Mouse (Mus musculus) midbrain, embryonic 11.5 days (tissue): Measurements from ENCODE around the gene Scube3. TPM values are rescaled to one million over a fixed set of nuclear protein-coding genes. Genes with fewer than 3 reads are reported as not detected.

Experiments
- ATAC-seq: fragments of 200-750 bp; cut with Nextera tagmentation; 2 replicates; pipeline ENCODE4 v1.8.0; 2017; ENCODE audit warnings: moderate TSS enrichment, moderate library complexity; ENCODE audit not compliant: low FRiP score
- DNase-seq: peaks from one replicate; pipeline ENCODE4 v3.0.0; 2015; ENCODE audit warnings: low spot score; ENCODE audit errors: missing footprints
- H3K27ac ChIP-seq: fragments of 300-500 bp; sonication (generic); 2 replicates; pipeline ENCODE4 v1.5.1; 2014; ENCODE audit warnings: low read depth, low read length
- H3K27me3 ChIP-seq: fragments of 300-500 bp; sonication (generic); 2 replicates; pipeline ENCODE4 v1.6.1; 2014; ENCODE audit warnings: mild to moderate bottlenecking, low read length, moderate library complexity, mixed read lengths; ENCODE audit not compliant: control insufficient read depth, insufficient read depth
- H3K36me3 ChIP-seq: fragments of 300-500 bp; sonication (generic); 2 replicates; pipeline ENCODE4 v1.6.1; 2014; ENCODE audit warnings: mild to moderate bottlenecking, low read length, moderate library complexity, mixed read lengths; ENCODE audit not compliant: control insufficient read depth, insufficient read depth
- H3K4me1 ChIP-seq: fragments of 300-500 bp; sonication (generic); 2 replicates; pipeline ENCODE4 v1.6.1; 2014; ENCODE audit warnings: low read length; ENCODE audit not compliant: control insufficient read depth, insufficient read depth
- H3K4me2 ChIP-seq: fragments of 300-500 bp; sonication (generic); 2 replicates; pipeline ENCODE4 v1.6.1; 2014; ENCODE audit warnings: mild to moderate bottlenecking, moderate library complexity
- H3K4me3 ChIP-seq: fragments of 300-500 bp; sonication (generic); 2 replicates; pipeline ENCODE4 v1.5.1; 2014; ENCODE audit warnings: low read depth, low read length
- H3K9ac ChIP-seq: fragments of 300-500 bp; sonication (generic); 2 replicates; pipeline ENCODE4 v1.6.1; 2014; ENCODE audit warnings: low read length
- H3K9me3 ChIP-seq: fragments of 300-500 bp; sonication (generic); 2 replicates; pipeline ENCODE4 v1.6.1; 2016; ENCODE audit warnings: low read length; ENCODE audit not compliant: control insufficient read depth
- WGBS: fragments of 180-500 bp; shearing (Covaris S2); extraction: QIAGEN DNeasy Blood & Tissue Kit; methylation state at CpG from one replicate; pipeline ENCODE4 v1.1.7; 2014; 5-methylcytosine and 5-hydroxymethylcytosine counted together
- polyA plus RNA-seq: library from polyadenylated mRNA; unstranded; fragments of >200 nt; fragmentation: Nextera tagmentation; extraction: Ambion mirVana; gene quantifications from 2 replicates; pipeline ENCODE4 v1.2.1, GENCODE M21; 2014

Gene Scube3
- polyA plus RNA-seq, 1 experiment from 2014 or later = 10.2 TPM

DNA sequence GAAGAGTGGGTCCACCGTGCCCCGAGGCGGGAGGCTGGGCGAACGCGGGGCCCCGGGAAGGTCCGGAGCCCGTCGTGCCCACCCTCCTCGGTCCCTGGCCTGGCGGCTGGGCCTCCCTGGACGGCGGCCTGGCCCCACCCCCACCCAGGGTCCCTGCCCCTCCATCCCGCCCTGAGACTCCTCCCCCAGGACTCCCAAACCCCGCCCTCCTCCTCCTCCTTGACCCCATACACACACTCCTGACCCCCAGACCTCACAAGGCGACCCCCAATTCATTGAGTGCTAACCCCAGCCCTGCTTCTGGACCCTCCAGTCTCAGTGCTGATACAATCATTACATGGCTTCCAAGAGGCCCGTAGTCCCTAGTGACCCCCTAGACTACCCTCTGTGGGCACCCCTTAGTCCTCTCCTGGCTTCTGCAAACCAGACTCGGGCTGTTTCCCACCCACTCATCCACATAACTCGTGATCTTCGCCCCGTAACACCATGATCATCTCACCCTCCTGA, 35.7 kb downstream of the Scube3 start:
- no peaks in the 10 kb centered on the region for H3K27me3 ChIP-seq
- DNase-seq = no peak
- peak overlapping the region; percentile 81 for H3K4me3 ChIP-seq
- H3K4me1 ChIP-seq = peaks cover 23% of the 10 kb centered on the region
- H3K9me3 ChIP-seq = no peaks in the 10 kb centered on the region
- peak overlapping the region; percentile 74 for H3K4me2 ChIP-seq
- H3K36me3 ChIP-seq = no peaks in the 10 kb centered on the region
- 8% methylated on average over 22 of the region's 22 CpGs for WGBS
- H3K9ac ChIP-seq = peak overlapping the region; percentile 95
- peak overlapping the region; percentile 91 for H3K27ac ChIP-seq
- ATAC-seq = peak; percentile 82

DNA sequence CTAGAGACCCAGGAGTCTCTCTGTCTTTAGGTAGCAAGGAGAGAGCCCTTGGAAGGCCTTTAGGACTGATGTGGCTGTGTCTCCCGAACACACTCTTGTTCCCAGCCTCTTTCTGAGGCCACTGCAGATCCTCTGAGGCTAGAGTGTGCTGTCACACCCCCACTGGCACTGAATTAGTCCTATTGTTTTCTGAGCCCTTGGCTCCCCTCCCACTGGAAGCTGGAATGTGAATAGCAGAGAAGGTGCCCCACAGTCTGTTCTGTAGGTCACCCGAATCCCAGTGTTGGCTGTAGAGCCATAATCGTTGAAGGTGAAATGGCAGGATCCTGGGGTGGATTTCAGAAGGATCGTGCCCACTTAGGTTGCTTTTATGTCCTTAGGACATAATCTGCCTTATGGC, 38.4 kb downstream of the Scube3 start:
- no peak overlapping the region for H3K27ac ChIP-seq
- H3K9ac ChIP-seq = no peak overlapping the region
- peaks cover 20% of the 10 kb centered on the region for H3K4me1 ChIP-seq

DNA sequence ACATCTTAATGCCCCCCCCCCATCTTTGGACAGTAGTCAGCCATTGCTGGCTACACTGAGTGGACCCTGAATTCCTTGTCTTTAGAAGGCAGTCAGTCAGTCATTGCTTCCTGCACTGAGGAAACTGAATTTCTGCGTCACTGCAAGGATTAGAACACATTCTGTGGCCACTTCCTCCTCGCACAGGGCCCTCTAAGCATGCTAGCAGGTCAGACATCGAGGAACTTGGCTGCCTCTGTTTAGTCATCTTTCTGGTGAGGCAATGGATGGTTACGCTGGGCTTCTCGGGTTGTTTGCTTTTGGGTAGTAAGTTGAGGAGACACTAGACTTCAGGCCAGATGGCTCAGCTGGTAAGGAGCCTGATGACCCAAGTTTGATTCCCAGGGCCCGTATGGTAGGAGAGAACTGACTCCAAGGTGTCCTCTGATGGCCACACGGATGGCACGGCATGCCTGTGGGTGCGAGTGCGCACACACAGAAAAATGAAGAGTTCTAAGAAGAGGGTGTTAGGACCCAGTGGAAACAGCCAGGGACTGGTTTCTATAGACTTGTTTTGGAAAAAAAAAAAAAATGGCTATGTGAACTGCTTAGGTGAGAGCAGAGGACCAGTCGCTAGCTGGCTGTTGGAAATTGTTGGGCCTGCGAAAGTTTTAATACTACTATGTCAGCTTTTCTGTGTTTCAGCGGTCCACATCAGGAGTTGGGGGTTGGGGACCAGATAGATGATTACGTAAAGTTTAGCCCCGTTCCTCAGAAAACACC, 39.0 kb downstream of the Scube3 start:
- H3K9ac ChIP-seq = no peak overlapping the region
- WGBS = 85% methylated on average over 15 of the region's 15 CpGs
- H3K36me3 ChIP-seq = no peaks in the 10 kb centered on the region
- ATAC-seq (no peak), DNase-seq (no peak)
- no peak overlapping the region for H3K27ac ChIP-seq
- peaks cover 20% of the 10 kb centered on the region for H3K4me1 ChIP-seq
- no peak overlapping the region for H3K4me3 ChIP-seq
- no peaks in the 10 kb centered on the region for H3K9me3 ChIP-seq
- no peak overlapping the region for H3K4me2 ChIP-seq
- no peaks in the 10 kb centered on the region for H3K27me3 ChIP-seq

More for the DNA sequence above, 38.4 kb downstream of the Scube3 start:
- H3K36me3 ChIP-seq = no peaks in the 10 kb centered on the region
- 50% methylated on average over 4 of the region's 4 CpGs for WGBS
- no peaks in the 10 kb centered on the region for H3K27me3 ChIP-seq
- H3K4me2 ChIP-seq = no peak overlapping the region
- no peaks in the 10 kb centered on the region for H3K9me3 ChIP-seq
- no peak overlapping the region for H3K4me3 ChIP-seq
- no peak for ATAC-seq
- DNase-seq = no peak

DNA sequence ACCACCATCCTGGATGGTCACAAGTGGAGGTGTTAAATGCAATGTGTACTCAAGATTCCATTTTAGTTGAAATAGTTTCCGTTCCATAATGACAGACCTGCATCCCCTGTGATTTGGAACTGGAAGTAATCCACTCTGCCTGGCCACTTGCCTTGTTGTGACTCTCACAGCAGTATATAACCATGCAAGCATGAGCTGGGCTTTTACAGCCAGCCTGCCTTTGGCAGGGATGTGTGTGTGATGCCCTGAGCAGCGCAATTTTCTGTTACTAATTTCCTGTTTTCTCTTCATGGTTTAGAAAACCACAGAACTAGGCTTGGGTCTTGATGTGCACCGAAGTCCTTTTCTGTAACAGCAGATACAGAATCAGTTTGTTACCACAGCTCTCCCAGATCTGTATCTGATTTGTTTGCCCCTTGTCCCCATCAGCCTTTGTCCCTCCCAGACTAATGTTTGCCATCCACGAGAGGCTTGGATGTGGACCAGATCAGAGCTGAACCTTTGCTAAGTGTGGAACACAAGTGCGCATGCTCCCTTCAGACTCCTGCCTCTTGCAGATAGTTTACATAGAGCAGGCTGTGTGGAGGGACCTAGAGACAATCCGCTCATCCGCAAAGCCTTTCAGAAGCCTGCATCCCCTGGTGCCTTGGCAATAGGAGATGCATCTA, 43.2 kb downstream of the Scube3 start:
- ATAC-seq = no peak
- H3K9me3 ChIP-seq = no peaks in the 10 kb centered on the region
- no peak overlapping the region for H3K9ac ChIP-seq
- no peak overlapping the region for H3K4me3 ChIP-seq
- no peak for DNase-seq
- no peaks in the 10 kb centered on the region for H3K27me3 ChIP-seq
- no peak overlapping the region for H3K4me2 ChIP-seq
- H3K36me3 ChIP-seq = no peaks in the 10 kb centered on the region
- WGBS = 91% methylated on average over 7 of the region's 7 CpGs
- H3K27ac ChIP-seq = no peak overlapping the region
- H3K4me1 ChIP-seq = 0 out of 2 replicates have a peak, but pooled peaks cover 5% of the 10 kb centered on the region

DNA sequence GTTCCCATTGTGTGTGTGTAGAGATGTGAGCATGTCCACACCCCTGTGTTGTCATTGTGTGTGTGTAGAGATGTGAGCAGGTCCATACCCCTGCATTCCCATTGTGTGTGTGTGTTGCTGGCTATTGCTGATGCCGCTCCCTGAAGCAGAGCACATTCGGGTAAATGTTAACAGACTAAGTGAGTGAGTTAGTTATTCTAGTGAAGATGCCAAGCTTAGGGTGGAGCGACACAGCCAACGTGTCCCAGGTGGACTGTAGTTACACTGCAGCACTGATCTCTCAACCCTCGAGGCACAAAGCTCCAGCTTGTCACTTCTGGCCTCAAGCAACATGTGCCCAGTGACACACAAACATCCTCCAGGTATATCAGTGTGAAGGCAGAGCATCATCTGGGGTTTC, 46.4 kb downstream of the Scube3 start:
- no peak for DNase-seq
- no peak for ATAC-seq

DNA sequence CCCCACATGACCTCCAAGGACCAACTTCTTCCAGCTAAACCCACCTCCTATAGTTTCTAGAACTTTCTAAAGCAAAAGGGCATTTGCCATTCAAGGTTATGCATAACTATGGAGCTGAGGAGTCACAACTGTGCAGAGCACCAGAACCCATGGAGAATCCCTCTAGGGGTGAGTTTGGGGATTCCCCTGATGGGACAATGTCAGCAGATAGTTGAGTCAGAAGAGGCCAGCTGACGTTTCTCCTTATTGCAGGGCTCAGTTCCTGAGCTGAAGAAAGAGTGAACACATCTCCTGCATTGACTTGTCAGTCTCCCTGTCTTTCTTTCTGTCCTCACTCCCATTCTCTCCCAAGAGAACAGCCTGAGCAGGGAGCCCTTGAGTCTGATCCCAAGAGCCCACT, 50.8 kb downstream of the Scube3 start:
- no peak for DNase-seq
- peaks cover 6% of the 10 kb centered on the region; the same call in 1 of the 2 replicates for H3K36me3 ChIP-seq
- 64% methylated on average over 1 of the region's 1 CpGs for WGBS

More for the DNA sequence above, 46.4 kb downstream of the Scube3 start:
- Histone ChIP-seq H3K4me3 (no peak overlapping the region), H3K9me3 (no peaks in the 10 kb centered on the region), H3K36me3 (no peaks in the 10 kb centered on the region), H3K27ac (no peak overlapping the region), H3K9ac (no peak overlapping the region), H3K4me2 (no peak overlapping the region), H3K27me3 (no peaks in the 10 kb centered on the region), H3K4me1 (no peaks in the 10 kb centered on the region)
- 92% methylated on average over 5 of the region's 5 CpGs for WGBS

DNA sequence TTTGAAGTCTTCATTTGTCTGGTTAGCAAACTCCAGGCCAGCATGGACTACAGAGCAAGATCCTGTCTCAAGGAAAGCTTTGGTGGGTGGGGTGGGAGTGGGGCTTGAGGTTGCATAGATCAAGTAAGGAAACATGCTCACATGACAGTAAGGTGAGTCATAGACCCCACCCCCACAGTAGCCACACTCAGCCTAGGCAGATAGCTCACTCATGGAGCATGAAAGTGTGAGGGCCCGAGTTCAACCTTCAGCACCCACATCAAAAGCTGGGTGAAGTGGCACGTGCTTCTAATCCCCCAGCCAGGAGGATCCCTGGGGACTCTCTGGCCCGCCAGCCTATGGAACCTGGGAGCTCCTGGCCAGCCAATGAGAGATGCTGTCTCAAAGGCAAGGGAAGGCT, 51.6 kb downstream of the Scube3 start:
- Histone ChIP-seq H3K4me1 (no peaks in the 10 kb centered on the region), H3K9me3 (no peaks in the 10 kb centered on the region), H3K4me3 (no peak overlapping the region), H3K36me3 (peaks cover 11% of the 10 kb centered on the region), H3K4me2 (no peak overlapping the region), H3K27ac (no peak overlapping the region), H3K9ac (no peak overlapping the region), H3K27me3 (no peaks in the 10 kb centered on the region)
- DNase-seq (peak; percentile 59), ATAC-seq (no peak)
- 95% methylated on average over 3 of the region's 3 CpGs for WGBS

More for the DNA sequence above, 50.8 kb downstream of the Scube3 start:
- H3K9ac ChIP-seq = no peak overlapping the region
- H3K4me2 ChIP-seq = no peak overlapping the region
- no peaks in the 10 kb centered on the region for H3K4me1 ChIP-seq
- no peak overlapping the region for H3K4me3 ChIP-seq
- H3K27ac ChIP-seq = no peak overlapping the region
- no peaks in the 10 kb centered on the region for H3K27me3 ChIP-seq
- ATAC-seq = no peak
- no peaks in the 10 kb centered on the region for H3K9me3 ChIP-seq

DNA sequence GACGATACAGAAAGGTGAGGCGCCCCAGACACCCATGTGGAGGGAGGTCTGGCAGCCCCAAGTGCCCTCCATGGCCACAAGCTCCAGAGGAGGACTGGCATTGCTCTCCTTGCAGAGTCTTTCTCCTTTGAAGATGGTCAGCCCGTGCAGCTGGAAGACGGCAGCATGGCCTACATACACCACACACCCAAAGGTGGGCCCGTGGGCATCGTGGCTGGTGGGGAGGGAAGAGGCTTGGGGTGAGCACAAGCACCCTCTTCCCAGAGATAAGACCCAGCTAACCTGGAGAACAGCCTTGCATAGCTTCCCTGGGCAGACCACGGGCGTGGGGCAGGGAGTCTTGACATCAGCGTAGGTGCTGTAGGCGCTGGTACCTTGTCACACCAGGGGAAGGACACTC, 53.1 kb downstream of the Scube3 start:
- DNase-seq (peak; percentile 59), ATAC-seq (no peak)
- Histone ChIP-seq H3K27me3 (no peaks in the 10 kb centered on the region), H3K9me3 (no peaks in the 10 kb centered on the region), H3K9ac (no peak overlapping the region), H3K36me3 (peaks cover 11% of the 10 kb centered on the region), H3K27ac (no peak overlapping the region), H3K4me2 (no peak overlapping the region), H3K4me1 (no peaks in the 10 kb centered on the region), H3K4me3 (no peak overlapping the region)
- 99% methylated on average over 10 of the region's 10 CpGs for WGBS

DNA sequence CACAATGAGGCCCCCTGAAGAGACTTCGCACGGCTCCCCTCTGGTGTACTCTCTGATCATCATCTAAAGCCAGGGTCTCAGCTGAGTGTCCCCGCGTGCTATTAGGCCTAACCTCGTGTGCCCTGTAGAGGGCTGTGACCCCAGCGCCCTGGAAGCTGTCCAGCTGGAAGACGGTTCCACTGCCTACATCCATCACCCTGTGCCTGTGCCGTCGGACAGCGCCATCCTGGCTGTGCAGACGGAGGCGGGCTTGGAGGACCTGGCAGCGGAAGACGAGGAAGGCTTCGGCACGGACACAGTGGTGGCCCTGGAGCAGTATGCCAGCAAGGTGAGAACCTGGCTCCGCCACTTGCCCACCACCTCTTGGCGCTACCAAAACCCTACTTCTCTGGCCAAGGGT, 55.7 kb downstream of the Scube3 start:
- Histone ChIP-seq H3K9ac (no peak overlapping the region), H3K27ac (no peak overlapping the region), H3K27me3 (no peaks in the 10 kb centered on the region), H3K36me3 (peaks cover 21% of the 10 kb centered on the region), H3K4me2 (no peak overlapping the region), H3K9me3 (no peaks in the 10 kb centered on the region), H3K4me3 (no peak overlapping the region), H3K4me1 (no peaks in the 10 kb centered on the region)
- ATAC-seq = no peak
- peak; percentile 39 for DNase-seq
- 77% methylated on average over 18 of the region's 18 CpGs for WGBS
